Mouse (Mus musculus) monocyte, adult 5-6 weeks (primary cell): ENCODE measurements around the gene Krt79. TPM values are rescaled to one million over a fixed set of nuclear protein-coding genes. Genes with fewer than 3 reads are reported as not detected.

Experiments
- ATAC-seq: fragments of 153-309, 156-312 bp; replicated peaks from 2 replicates; pipeline ENCODE4 v1.8.0; 2017; ENCODE audit warnings: mild to moderate bottlenecking; ENCODE audit not compliant: low TSS enrichment, insufficient number of reproducible peaks, severe bottlenecking, poor library complexity, low FRiP score
- total RNA-seq: library from RNA; stranded (forward); fragments of 200-1000, 200-491, 200-594 nt; gene quantifications from 3 replicates; pipeline ENCODE4 v1.2.3, GENCODE M21; 2017

Krt79 gene
- total RNA-seq, 1 experiment from 2014 or later, result not detected

GRCm38 (mm10) chr15:101941948-101942347 is 1.8 kb upstream of the Krt79 start:
- no peak for ATAC-seq

GRCm38 (mm10) chr15:101938600-101939308 is 1.4 kb downstream of the Krt79 start:
- ATAC-seq, result no peak

GRCm38 (mm10) chr15:101933024-101933423 is 7.1 kb downstream of the Krt79 start:
- ATAC-seq, result no peak

- no peak for ATAC-seq
Observed at GRCm38 (mm10) chr15:101929666-101930065, 10.5 kb downstream of the Krt79 start.

GRCm38 (mm10) chr15:101929087-101929486 is 11.0 kb downstream of the Krt79 start:
- no peak for ATAC-seq

- no peak for ATAC-seq
Observed at GRCm38 (mm10) chr15:101927340-101928080, 12.6 kb downstream of the Krt79 start.

- ATAC-seq, result no peak
Observed at GRCm38 (mm10) chr15:101925041-101925440, 15.1 kb downstream of the Krt79 start.

- no peak for ATAC-seq
Observed at GRCm38 (mm10) chr15:101924635-101925034, 15.5 kb downstream of the Krt79 start, which contains the start of gene Krt4. Krt4 (minus strand) TSS chr15:101924735.

GRCm38 (mm10) chr15:101922296-101922695 is 17.8 kb downstream of the Krt79 start:
- ATAC-seq, result no peak

GRCm38 (mm10) chr15:101916072-101916471 is 24.1 kb downstream of the Krt79 start:
- ATAC-seq, result no peak

GRCm38 (mm10) chr15:101904849-101905248 is 35.3 kb downstream of the Krt79 start:
- ATAC-seq, result no peak

- ATAC-seq, result no peak
Observed at GRCm38 (mm10) chr15:101902171-101903149, 37.7 kb downstream of the Krt79 start.

GRCm38 (mm10) chr15:101895216-101895615 is 44.9 kb downstream of the Krt79 start:
- ATAC-seq, result no peak

- ATAC-seq, result no peak
Observed at GRCm38 (mm10) chr15:101892820-101893219, 47.3 kb downstream of the Krt79 start, which contains the start of gene Krt76. Krt76 (minus strand) TSS chr15:101892920.

GRCm38 (mm10) chr15:101879776-101880175 is 60.3 kb downstream of the Krt79 start:
- no peak for ATAC-seq
